Mouse (Mus musculus) megakaryocyte-erythroid progenitor cell, adult 5-6 weeks (primary cell): ENCODE data around the gene Zfp282. TPM values are rescaled to one million over a fixed set of nuclear protein-coding genes. Genes with fewer than 3 reads are reported as not detected.
"Not testable (repeated sequence)": the region's sequence is repeated elsewhere in the genome, so short reads cannot be mapped to it uniquely, and the experiment has no call there.

Experiments
- ATAC-seq: replicated peaks from 2 replicates; pipeline ENCODE4 v1.8.0; 2016; ENCODE audit warnings: mild to moderate bottlenecking, inconsistent platforms; ENCODE audit not compliant: severe bottlenecking, poor library complexity, low FRiP score, low TSS enrichment
- total RNA-seq, 2 experiments: library from RNA; stranded (forward) in 1 of 2; stranded (reverse) in 1 of 2; fragments of 200-1000, 215-1000 nt in 1 of 2; fragments of >200 nt in 1 of 2; fragmentation: Nextera tagmentation in 1 of 2; gene quantifications; 2 replicates each; pipeline ENCODE4 v1.2.3; 2014 to 2017

Zfp282 gene
- total RNA-seq (2014; fragmentation: Nextera tagmentation) (10.0 and 12.6 TPM in 2 replicates), total RNA-seq (2017) (10.7 TPM in 2 replicates)

DNA sequence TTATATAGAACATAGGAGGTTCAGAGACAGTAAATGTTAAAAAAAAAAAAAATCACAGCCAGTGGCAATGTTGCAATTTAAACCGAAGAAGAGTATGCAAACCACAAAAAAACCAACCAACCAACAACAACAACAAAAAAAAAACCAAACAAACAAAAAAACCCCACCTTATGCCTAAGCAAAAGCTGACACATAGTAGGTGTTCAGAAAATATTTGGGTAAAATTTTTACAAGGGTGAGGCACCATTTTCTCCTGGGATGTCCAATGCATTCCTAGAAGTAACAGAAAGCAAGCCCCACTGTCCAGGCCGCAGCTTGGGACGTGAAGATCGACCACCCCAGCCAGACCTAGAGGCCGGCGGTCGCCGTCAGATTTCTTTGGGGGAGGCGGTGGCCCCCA lies at the start of gene Zfp282:
Zfp282 (plus strand) TSS at position 147 of the 400 bp plus-strand sequence.
- no peak for ATAC-seq

GRCm38 (mm10) chr6:47827462-47827861 lies 49.5 kb upstream of the Zfp282 start:
- ATAC-seq = no peak

DNA sequence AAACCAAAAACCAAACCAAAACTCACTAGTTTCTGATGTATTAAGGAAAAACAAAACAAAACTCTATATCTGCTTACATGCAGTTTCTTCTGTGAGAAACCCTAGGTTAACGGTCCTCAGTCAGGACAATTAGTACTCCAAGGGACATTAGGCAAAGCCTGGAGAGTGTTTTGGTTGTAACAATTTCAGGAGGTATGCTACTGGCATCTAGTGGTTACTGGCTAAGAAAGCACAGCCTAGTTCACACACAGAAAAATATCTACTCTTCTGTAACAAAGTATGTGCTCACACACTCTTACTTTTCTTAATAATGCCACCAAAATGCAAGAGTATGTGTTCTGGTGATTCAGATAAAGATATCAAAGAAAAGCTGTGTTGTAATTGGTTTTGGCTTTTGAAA lies 48.1 kb upstream of the Zfp282 start:
- ATAC-seq = peak; percentile 62

- peak; percentile 92 for ATAC-seq
Measured at GRCm38 (mm10) chr6:47830104-47831078, 46.6 kb upstream of the Zfp282 start, which contains the start of gene Zfp786. Gene Zfp786, minus strand, starts transcription at chr6:47830867.

DNA sequence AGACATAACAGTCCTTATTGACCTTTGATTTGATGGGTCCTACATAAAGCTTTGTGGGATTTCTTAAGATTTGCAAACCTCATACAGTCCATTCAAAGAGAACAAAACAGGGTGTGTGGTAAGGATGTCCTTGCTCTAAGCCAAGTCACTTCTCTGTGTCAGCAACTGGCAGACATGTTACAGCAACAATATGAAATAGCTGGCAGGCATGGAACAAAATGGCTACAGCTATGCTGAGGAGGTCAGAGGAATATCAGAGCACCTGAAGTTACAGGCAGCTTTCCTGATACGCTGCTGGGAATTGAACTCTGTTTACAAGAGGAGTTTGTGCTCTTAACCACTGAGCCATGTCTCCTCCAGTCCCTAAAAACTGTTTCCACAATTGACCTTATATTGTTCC lies 44.8 kb upstream of the Zfp282 start:
- no peak for ATAC-seq

- peak; percentile 87 for ATAC-seq
Measured at GRCm38 (mm10) chr6:47835482-47835983, 41.5 kb upstream of the Zfp282 start, which contains the start of gene Zfp398. Gene Zfp398, plus strand, starts transcription at chr6:47835661.

GRCm38 (mm10) chr6:47835984-47836521 lies 41.0 kb upstream of the Zfp282 start:
- peak; percentile 56 for ATAC-seq

- 0 out of 2 replicates have a peak, but pooled peaks have one; percentile 42 for ATAC-seq
Measured at GRCm38 (mm10) chr6:47837630-47838029, 39.4 kb upstream of the Zfp282 start.

DNA sequence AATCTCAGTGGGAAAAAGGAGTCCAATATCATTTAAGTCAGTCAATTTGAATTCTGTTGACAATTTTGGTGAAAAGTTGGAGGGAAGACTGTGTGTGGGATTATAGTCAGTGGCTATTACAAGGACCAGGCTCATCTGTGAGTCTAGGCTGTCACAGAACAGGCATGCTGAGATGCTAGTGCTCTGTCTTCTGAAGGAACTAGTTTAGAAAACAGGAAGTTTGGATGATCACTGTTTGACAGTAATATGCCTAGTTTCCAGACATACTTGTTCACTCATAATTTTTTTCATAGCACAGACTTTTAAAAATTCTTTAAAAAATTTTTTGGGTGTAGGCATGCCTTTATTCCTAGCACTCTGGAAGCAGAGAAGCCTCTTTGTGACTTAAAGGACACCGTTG lies 35.9 kb upstream of the Zfp282 start:
- ATAC-seq = no peak

DNA sequence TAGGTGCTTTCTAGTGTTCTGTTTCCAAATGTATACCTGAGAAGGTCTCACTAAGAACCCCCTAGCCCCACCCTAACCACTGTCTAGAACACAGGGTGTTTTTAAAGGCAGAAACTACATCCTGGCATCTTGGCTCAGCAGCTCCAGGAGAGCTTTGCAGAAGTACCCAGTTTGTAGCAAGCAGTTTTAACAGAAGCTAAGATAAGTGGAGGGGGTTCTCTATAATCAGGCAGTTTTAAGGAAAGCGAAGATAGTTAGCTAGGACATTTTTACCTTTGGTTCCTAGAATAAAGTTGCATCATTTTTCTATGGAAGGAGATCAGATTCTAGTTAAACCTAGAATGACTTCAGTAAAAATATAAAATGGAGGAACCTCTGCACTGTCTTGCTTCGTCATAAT lies 35.2 kb upstream of the Zfp282 start:
- ATAC-seq = no peak

GRCm38 (mm10) chr6:47842337-47842736 lies 34.7 kb upstream of the Zfp282 start:
- ATAC-seq = peak; percentile 79

GRCm38 (mm10) chr6:47845779-47846178 lies 31.2 kb upstream of the Zfp282 start:
- no peak for ATAC-seq

- ATAC-seq = no peak
Measured at GRCm38 (mm10) chr6:47857241-47857640, 19.8 kb upstream of the Zfp282 start.

GRCm38 (mm10) chr6:47857729-47858128 lies 19.3 kb upstream of the Zfp282 start:
- not testable (repeated sequence) for ATAC-seq

- ATAC-seq = no peak
Measured at GRCm38 (mm10) chr6:47872266-47872665, 4.7 kb upstream of the Zfp282 start.

GRCm38 (mm10) chr6:47877461-47878132 lies 593 bp downstream of the Zfp282 start:
- peak; percentile 96 for ATAC-seq

GRCm38 (mm10) chr6:47878133-47878514 lies 1.1 kb downstream of the Zfp282 start:
- ATAC-seq = 0 out of 2 replicates have a peak, but pooled peaks have one; percentile 23

DNA sequence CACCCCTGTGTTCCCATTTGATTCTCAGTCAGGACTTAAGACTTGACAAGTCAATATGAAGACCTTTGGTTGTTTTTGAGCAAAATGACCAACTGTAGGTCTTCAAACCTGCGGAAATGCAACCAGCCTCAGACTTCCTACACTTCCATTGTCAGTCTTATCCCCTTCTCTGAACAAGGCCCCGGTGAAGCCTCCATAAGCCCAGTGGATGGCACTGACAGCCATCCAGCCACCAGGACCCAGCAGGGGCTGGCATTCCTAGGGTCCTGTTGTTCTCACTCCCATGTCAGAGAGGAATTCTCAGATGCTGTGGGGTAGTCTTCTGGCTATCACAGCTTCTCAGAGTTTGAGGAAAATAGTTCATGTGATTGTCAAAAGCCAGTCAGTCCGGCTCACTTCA lies 1.6 kb downstream of the Zfp282 start:
- no peak for ATAC-seq

DNA sequence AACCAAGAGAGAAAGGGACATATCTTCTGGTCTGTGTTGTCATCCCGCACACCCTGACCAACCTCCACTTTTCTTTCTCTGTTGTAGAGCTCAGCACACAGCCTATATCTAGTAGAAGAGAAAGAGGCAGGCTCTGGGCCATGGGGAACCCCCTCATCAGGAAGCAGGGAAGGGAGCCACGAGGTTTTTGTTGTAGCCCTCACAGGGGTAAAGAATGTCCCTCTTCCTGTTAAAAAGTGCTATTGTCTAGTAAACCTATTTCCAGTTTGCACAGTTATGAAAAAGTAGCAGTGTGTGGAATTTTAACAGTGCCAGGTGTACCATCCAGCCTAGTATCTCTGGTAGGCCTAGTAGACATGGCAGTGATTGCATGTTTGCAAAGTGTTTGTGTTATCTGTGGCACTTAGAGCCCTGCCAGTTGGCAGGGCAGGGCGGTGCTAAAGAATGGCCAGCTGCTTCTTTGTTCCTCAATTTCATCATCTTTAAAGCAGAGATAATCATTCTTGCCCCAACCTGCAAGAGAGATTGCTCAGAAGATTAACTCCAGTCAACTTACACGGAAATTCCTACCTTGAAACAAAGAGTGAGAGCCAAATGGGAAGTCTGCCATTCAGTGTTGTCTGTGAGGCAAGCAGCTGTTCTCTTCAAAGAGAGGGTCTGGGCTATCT lies 2.2 kb downstream of the Zfp282 start:
- ATAC-seq = 0 out of 2 replicates have a peak, but pooled peaks have one; percentile 30
